Comparison of ENCODE assay signal across 8 mouse cellular contexts in the genomic region with DNA sequence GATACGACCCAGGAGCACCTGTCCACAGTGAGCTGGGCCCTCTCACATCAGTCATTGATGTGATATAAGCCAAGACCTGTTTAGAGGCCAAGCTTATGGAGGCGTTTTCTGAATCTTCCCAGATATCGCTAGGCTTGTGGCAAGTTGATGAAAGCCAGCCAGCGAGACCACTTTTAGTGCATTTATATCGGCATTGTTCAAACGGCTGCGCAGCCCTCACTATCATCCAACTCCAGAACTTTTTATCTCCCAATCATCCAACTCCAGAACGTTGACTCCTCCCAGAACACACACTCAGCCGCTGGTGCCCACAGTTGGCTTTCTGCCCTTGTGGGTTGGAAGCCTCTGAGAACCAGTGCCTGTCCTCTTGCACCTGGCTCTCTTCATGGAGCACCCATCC. TPM values are rescaled to one million over a fixed set of nuclear protein-coding genes. Genes with fewer than 3 reads are reported as not detected.
DNase-seq lines count a peak whose midpoint lies in the region; ATAC-seq and TF ChIP-seq lines count a peak whose summit lies in the region.

No protein-coding gene starts in this region.

- TF ChIP-seq EP300 in liver, embryonic 14.5 days (IDR thresholded peaks at IDR 0.05; ENCODE audit: low read depth), result peak; percentile 95
- TF ChIP-seq EP300 in stomach, postnatal 0 days (optimal IDR thresholded peaks at IDR 0.05), result no peak

- DNase-seq in testis, postnatal 14 days (ENCODE audit: low spot score), result no peak
- peak; percentile 93 to 96 (median 94) for DNase-seq in liver, embryonic 14.5 days (ENCODE audit: low read depth in 3 of 3, low spot score in 3 of 3)
- no peak for DNase-seq in stomach, postnatal 0 days (ENCODE audit: low spot score)
- no peak for DNase-seq in layer of hippocampus, adult 18-20 months (ENCODE audit: low spot score in 2 of 2)
- DNase-seq in cerebellum, adult 18-20 months, result no peak
- no peak for DNase-seq in urinary bladder, postnatal 36 days (ENCODE audit: low spot score in 2 of 2)

- ATAC-seq in forebrain, embryonic 15.5 days (replicated peaks), result no peak
- ATAC-seq in liver, embryonic 14.5 days (ENCODE audit: insufficient read depth), result peak; percentile 75
- no peak for ATAC-seq in stomach, postnatal 0 days (ENCODE audit: low FRiP score, low TSS enrichment)

- no peaks in the 10 kb centered on the region for H3K9me3 ChIP-seq in forebrain, embryonic 15.5 days
- no peaks in the 10 kb centered on the region for H3K9me3 ChIP-seq in liver, embryonic 14.5 days (ENCODE audit: control insufficient read depth, low read length)
- H3K9me3 ChIP-seq in stomach, postnatal 0 days (ENCODE audit: control insufficient read depth, low read length), result no peaks in the 10 kb centered on the region

- peak overlapping the region; percentile 45 for H3K4me2 ChIP-seq in forebrain, embryonic 15.5 days (replicated peaks)
- H3K4me2 ChIP-seq in liver, embryonic 14.5 days (ENCODE audit: low read depth), result peak overlapping the region; percentile 89
- no peak overlapping the region for H3K4me2 ChIP-seq in stomach, postnatal 0 days (replicated peaks; ENCODE audit: low read depth)

- H3K4me3 ChIP-seq in testis, adult 2 months (ENCODE audit: control insufficient read depth, low read depth, low read length), result peak overlapping the region; percentile 97
- peak overlapping the region; percentile 60; the same call in 1 of the 2 replicates for H3K4me3 ChIP-seq in forebrain, embryonic 15.5 days
- peak overlapping the region; percentile 72 to 85 for H3K4me3 ChIP-seq in liver, embryonic 14.5 days (ENCODE audit: insufficient read depth in 1 of 2, low read depth in 2 of 2, low read length in 2 of 2)
- no peak overlapping the region for H3K4me3 ChIP-seq in stomach, postnatal 0 days (ENCODE audit: low read depth, low read length)

- H3K9ac ChIP-seq in forebrain, embryonic 15.5 days (replicated peaks), result no peak overlapping the region
- H3K9ac ChIP-seq in liver, embryonic 14.5 days (replicated peaks), result peak overlapping the region; percentile 98
- no peak overlapping the region for H3K9ac ChIP-seq in stomach, postnatal 0 days (ENCODE audit: low read length)

- 84% methylated on average over 9 of the region's 9 CpGs for WGBS in forebrain, embryonic 15.5 days
- 10% methylated on average over 9 of the region's 9 CpGs for WGBS in liver, embryonic 14.5 days (ENCODE audit: insufficient replicate concordance)
- 80% methylated on average over 9 of the region's 9 CpGs for WGBS in stomach, postnatal 0 days

- H3K27me3 ChIP-seq in testis, adult 2 months (ENCODE audit: control insufficient read depth, insufficient read depth, low read length), result no peaks in the 10 kb centered on the region
- H3K27me3 ChIP-seq in forebrain, embryonic 15.5 days, result no peaks in the 10 kb centered on the region
- H3K27me3 ChIP-seq in liver, embryonic 14.5 days (ENCODE audit: control insufficient read depth, insufficient read depth, low read length), result no peaks in the 10 kb centered on the region
- no peaks in the 10 kb centered on the region for H3K27me3 ChIP-seq in stomach, postnatal 0 days (ENCODE audit: control insufficient read depth, insufficient read depth, low read length)

- peaks cover 11% of the 10 kb centered on the region for H3K4me1 ChIP-seq in testis, adult 2 months (ENCODE audit: control insufficient read depth, insufficient read depth, low read length)
- H3K4me1 ChIP-seq in forebrain, embryonic 15.5 days, result peaks cover 16% of the 10 kb centered on the region
- H3K4me1 ChIP-seq in liver, embryonic 14.5 days (replicated peaks; ENCODE audit: control insufficient read depth in 2 of 2, insufficient read depth in 2 of 2, low read length in 1 of 2), result peaks cover 34 to 36% of the 10 kb centered on the region in 2 experiments
- H3K4me1 ChIP-seq in stomach, postnatal 0 days (replicated peaks; ENCODE audit: control insufficient read depth, insufficient read depth), result 0 out of 2 replicates have a peak, but pooled peaks cover 3% of the 10 kb centered on the region

- no peaks in the 10 kb centered on the region; the same call in 1 of the 2 replicates for H3K36me3 ChIP-seq in testis, adult 2 months (ENCODE audit: control insufficient read depth, insufficient read depth, low read length)
- H3K36me3 ChIP-seq in forebrain, embryonic 15.5 days, result no peaks in the 10 kb centered on the region
- peaks cover 8% of the 10 kb centered on the region for H3K36me3 ChIP-seq in liver, embryonic 14.5 days (replicated peaks; ENCODE audit: control insufficient read depth, insufficient read depth, low read depth)
- H3K36me3 ChIP-seq in stomach, postnatal 0 days (ENCODE audit: control insufficient read depth, insufficient read depth, low read length), result no peaks in the 10 kb centered on the region

- TF ChIP-seq POLR2A in testis, adult 2 months (IDR thresholded peaks at IDR 0.05; ENCODE audit: control insufficient read depth, low read depth, low read length), result no peak

- TF ChIP-seq CTCF in testis, adult 2 months (IDR thresholded peaks at IDR 0.05; ENCODE audit: control insufficient read depth, insufficient read depth, insufficient replicate concordance, low read depth, low read length), result no peak
- 0 out of 2 replicates have a peak, but pooled peaks have one; percentile 3 for TF ChIP-seq CTCF in liver, embryonic 14.5 days (IDR thresholded peaks at IDR 0.05; ENCODE audit: low read depth)
- TF ChIP-seq CTCF in stomach, postnatal 0 days (IDR thresholded peaks at IDR 0.05; ENCODE audit: low read depth), result no peak

- H3K27ac ChIP-seq in testis, adult 2 months (ENCODE audit: control insufficient read depth, insufficient read depth, low read depth, low read length), result peak overlapping the region; percentile 76
- H3K27ac ChIP-seq in forebrain, embryonic 15.5 days (replicated peaks), result peak overlapping the region; percentile 98; the same call in 1 of the 2 replicates
- peak overlapping the region; percentile 100 for H3K27ac ChIP-seq in liver, embryonic 14.5 days
- peak overlapping the region; percentile 99 for H3K27ac ChIP-seq in stomach, postnatal 0 days (replicated peaks)

RNA-seq across cellular contexts. Expression of a gene that starts 0.8 kb away (rescaled TPM):
- 9.4 and 10.3 TPM in 2 replicates for polyA plus RNA-seq in testis, adult 2 months (2012; rRNA removed)
- polyA plus RNA-seq in forebrain, embryonic 15.5 days (2015; fragmentation: Nextera tagmentation; extraction: Ambion mirVana), result 6.8 and 7.1 TPM in 2 replicates
- polyA plus RNA-seq in liver, embryonic 14.5 days (2012; rRNA removed), result 7.9 and 8.0 TPM in 2 replicates
- polyA plus RNA-seq in liver, embryonic 14.5 days (2014; fragmentation: Nextera tagmentation; extraction: Ambion mirVana), result 4.4 and 4.7 TPM in 2 replicates
- polyA plus RNA-seq in stomach, postnatal 0 days (2015; fragmentation: Nextera tagmentation; extraction: Ambion mirVana), result 5.5 and 5.9 TPM in 2 replicates
- total RNA-seq in layer of hippocampus, adult 18-20 months (2021), result 1 to 10 TPM; 6.7 TPM

RNA-seq across cellular contexts. Expression of a gene that starts 18.6 kb away (rescaled TPM):
- 2.1 and 2.7 TPM in 2 replicates for polyA plus RNA-seq in testis, adult 2 months (2012; rRNA removed)
- 0.11 and 0.20 TPM in 2 replicates for polyA plus RNA-seq in forebrain, embryonic 15.5 days (2015; fragmentation: Nextera tagmentation; extraction: Ambion mirVana)
- 0.08 and 0.10 TPM in 2 replicates for polyA plus RNA-seq in liver, embryonic 14.5 days (2012; rRNA removed)
- 0.13 TPM in 1 of 2 replicates, not detected in the other for polyA plus RNA-seq in liver, embryonic 14.5 days (2014; fragmentation: Nextera tagmentation; extraction: Ambion mirVana)
- 2.1 and 2.4 TPM in 2 replicates for polyA plus RNA-seq in stomach, postnatal 0 days (2015; fragmentation: Nextera tagmentation; extraction: Ambion mirVana)
- total RNA-seq in layer of hippocampus, adult 18-20 months (2021), result 10 to 100 TPM; 11.9 to 13.6 TPM

RNA-seq across cellular contexts. Expression of a gene that starts 27.6 kb away (rescaled TPM):
- polyA plus RNA-seq in testis, adult 2 months (2012; rRNA removed), result 168 and 188 TPM in 2 replicates
- 176 and 183 TPM in 2 replicates for polyA plus RNA-seq in forebrain, embryonic 15.5 days (2015; fragmentation: Nextera tagmentation; extraction: Ambion mirVana)
- polyA plus RNA-seq in liver, embryonic 14.5 days (2012; rRNA removed), result 40.2 and 41.1 TPM in 2 replicates
- polyA plus RNA-seq in liver, embryonic 14.5 days (2014; fragmentation: Nextera tagmentation; extraction: Ambion mirVana), result 64.2 and 70.5 TPM in 2 replicates
- polyA plus RNA-seq in stomach, postnatal 0 days (2015; fragmentation: Nextera tagmentation; extraction: Ambion mirVana), result 176 and 182 TPM in 2 replicates
- 100 to 1,000 TPM; 148 to 152 TPM for total RNA-seq in layer of hippocampus, adult 18-20 months (2021)

RNA-seq across cellular contexts. Expression of a gene that starts 28.2 kb away (rescaled TPM):
- polyA plus RNA-seq in testis, adult 2 months (2012; rRNA removed), result 1.9 and 2.8 TPM in 2 replicates
- polyA plus RNA-seq in forebrain, embryonic 15.5 days (2015; fragmentation: Nextera tagmentation; extraction: Ambion mirVana), result 0.06 and 0.19 TPM in 2 replicates
- polyA plus RNA-seq in liver, embryonic 14.5 days (2012; rRNA removed), result 0.11 TPM in 2 replicates
- 0.06 and 0.13 TPM in 2 replicates for polyA plus RNA-seq in liver, embryonic 14.5 days (2014; fragmentation: Nextera tagmentation; extraction: Ambion mirVana)
- 0.24 and 0.28 TPM in 2 replicates for polyA plus RNA-seq in stomach, postnatal 0 days (2015; fragmentation: Nextera tagmentation; extraction: Ambion mirVana)
- total RNA-seq in layer of hippocampus, adult 18-20 months (2021), result 1 to 10 TPM in 1 of 2 experiments, under 1 TPM in 1; 0.91 to 1.7 TPM

RNA-seq across cellular contexts. Expression of a gene that starts 37.9 kb away (rescaled TPM):
- 75.8 and 82.3 TPM in 2 replicates for polyA plus RNA-seq in testis, adult 2 months (2012; rRNA removed)
- 95.4 and 96.1 TPM in 2 replicates for polyA plus RNA-seq in forebrain, embryonic 15.5 days (2015; fragmentation: Nextera tagmentation; extraction: Ambion mirVana)
- polyA plus RNA-seq in liver, embryonic 14.5 days (2012; rRNA removed), result 25.3 and 41.2 TPM in 2 replicates
- 56.8 and 59.8 TPM in 2 replicates for polyA plus RNA-seq in liver, embryonic 14.5 days (2014; fragmentation: Nextera tagmentation; extraction: Ambion mirVana)
- 90.3 and 90.9 TPM in 2 replicates for polyA plus RNA-seq in stomach, postnatal 0 days (2015; fragmentation: Nextera tagmentation; extraction: Ambion mirVana)
- total RNA-seq in layer of hippocampus, adult 18-20 months (2021), result 10 to 100 TPM; 35.9 to 42.8 TPM

Comparison
In these comparisons a context has a peak if more than half of its experiments do, and no peak if none do; other contexts are left out.
1. DNase-seq: peak in liver, embryonic 14.5 days (3 of 3); none in testis, postnatal 14 days (single experiment), stomach, postnatal 0 days (single experiment), layer of hippocampus, adult 18-20 months (0 of 2), cerebellum, adult 18-20 months (0 of 2) and urinary bladder, postnatal 36 days (0 of 2).
2. Peak in every context shown above with its lines, with median percentiles within 50 percentile points of each other: H3K27ac ChIP-seq.